Mouse (Mus musculus) urinary bladder, postnatal 0 days (tissue): ENCODE data around the gene Cd79a. TPM values are rescaled to one million over a fixed set of nuclear protein-coding genes. Genes with fewer than 3 reads are reported as not detected.

Experiments used
- polyA plus RNA-seq: library from polyadenylated mRNA; unstranded; fragments of >200 nt; fragmentation: Nextera tagmentation; extraction: Ambion mirVana; gene quantifications from 2 replicates; pipeline ENCODE4 v1.2.1, GENCODE M21; 2015

The Cd79a gene
- polyA plus RNA-seq: 0.23 and 0.60 TPM in 2 replicates

GRCm38 (mm10) chr7:24897224-24897623 lies at the start of gene Cd79a:
Gene Cd79a (plus strand): TSS chr7:24897381.

GRCm38 (mm10) chr7:24861913-24862312 lies 35.3 kb upstream of the Cd79a start, which contains the start of gene Gm9844:
Gene Gm9844 (plus strand): TSS chr7:24862213.

GRCm38 (mm10) chr7:24869532-24870165 lies 27.5 kb upstream of the Cd79a start, which contains the start of the genes Lypd4 and Dmrtc2:
Gene Lypd4 (minus strand): TSS chr7:24869941.
Gene Dmrtc2 (plus strand): TSS chr7:24870057.

GRCm38 (mm10) chr7:24883896-24884692 lies 13.1 kb upstream of the Cd79a start, which contains the start of gene Rps19:
Gene Rps19 (plus strand): TSS chr7:24884371.

GRCm38 (mm10) chr7:24902630-24903443 lies 5.7 kb downstream of the Cd79a start, which contains the start of gene Arhgef1:
Gene Arhgef1 (plus strand): TSS chr7:24902912.

GRCm38 (mm10) chr7:24944257-24944950 lies 47.2 kb downstream of the Cd79a start, which contains the start of gene Gm4881:
Gene Gm4881 (minus strand): TSS chr7:24944494.

Other genes with a start within 250 kb of the Cd79a start
- not detected in 2 replicates for gene Tex101, start 220.7 kb upstream of the Cd79a start, polyA plus RNA-seq
- not detected in 2 replicates for gene BC049730, start 188.1 kb upstream of the Cd79a start, polyA plus RNA-seq
- gene Gm4763, start 170.5 kb upstream of the Cd79a start, polyA plus RNA-seq: not detected in 2 replicates
- 0.82 TPM in 1 of 2 replicates, not detected in the other for gene Cd177, start 137.1 kb upstream of the Cd79a start, polyA plus RNA-seq
- 0.45 TPM in 1 of 2 replicates, not detected in the other for gene Ceacam10, start 120.2 kb upstream of the Cd79a start, polyA plus RNA-seq
- gene Gm9844, start 35.2 kb upstream of the Cd79a start, polyA plus RNA-seq: 10.0 and 14.4 TPM in 2 replicates
- not detected in 2 replicates for gene Lypd4, start 27.4 kb upstream of the Cd79a start, polyA plus RNA-seq
- gene Dmrtc2, start 27.3 kb upstream of the Cd79a start, polyA plus RNA-seq: not detected in 2 replicates
- 1,704 and 2,076 TPM in 2 replicates for gene Rps19, start 13.0 kb upstream of the Cd79a start, polyA plus RNA-seq
- 58.8 and 65.4 TPM in 2 replicates for gene Arhgef1, start 5.5 kb downstream of the Cd79a start, polyA plus RNA-seq
- gene Gm4881, start 47.1 kb downstream of the Cd79a start, polyA plus RNA-seq: not detected in 2 replicates
- 315 and 376 TPM in 2 replicates for gene Rabac1, start 75.4 kb downstream of the Cd79a start, polyA plus RNA-seq
- gene Atp1a3, start 108.6 kb downstream of the Cd79a start, polyA plus RNA-seq: 1.2 and 4.7 TPM in 2 replicates
- 2.3 and 2.5 TPM in 2 replicates for gene Grik5, start 175.0 kb downstream of the Cd79a start, polyA plus RNA-seq
- 12.6 and 13.3 TPM in 2 replicates for gene Zfp574, start 175.2 kb downstream of the Cd79a start, polyA plus RNA-seq